Mouse (Mus musculus) thymus, postnatal 4 days (tissue): Measurements from ENCODE around the gene Nek11.

ENCODE experiments used
- DNase-seq: peaks from one replicate; pipeline ENCODE4 v3.0.0; 2021

Nek11 gene

DNA sequence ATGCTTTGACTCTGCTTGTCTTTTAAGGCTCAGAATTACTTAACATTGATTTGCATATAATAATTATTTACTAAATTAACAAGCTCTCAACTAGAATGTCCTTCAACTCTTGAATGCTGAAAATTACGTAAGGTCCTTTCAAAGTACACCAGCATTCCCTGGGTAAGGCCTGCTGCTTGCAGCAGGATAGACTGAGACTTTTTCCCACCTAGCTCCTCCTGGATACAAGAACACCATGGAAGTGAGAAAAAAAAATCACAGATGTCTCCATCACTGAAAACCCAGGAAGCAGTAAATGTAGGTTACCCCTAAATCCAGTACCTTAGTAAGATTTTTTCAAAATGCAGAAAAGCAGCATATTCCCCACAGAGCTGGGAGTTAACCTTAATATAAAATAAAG, 82.6 kb downstream of the Nek11 start:
- no peak for DNase-seq

DNA sequence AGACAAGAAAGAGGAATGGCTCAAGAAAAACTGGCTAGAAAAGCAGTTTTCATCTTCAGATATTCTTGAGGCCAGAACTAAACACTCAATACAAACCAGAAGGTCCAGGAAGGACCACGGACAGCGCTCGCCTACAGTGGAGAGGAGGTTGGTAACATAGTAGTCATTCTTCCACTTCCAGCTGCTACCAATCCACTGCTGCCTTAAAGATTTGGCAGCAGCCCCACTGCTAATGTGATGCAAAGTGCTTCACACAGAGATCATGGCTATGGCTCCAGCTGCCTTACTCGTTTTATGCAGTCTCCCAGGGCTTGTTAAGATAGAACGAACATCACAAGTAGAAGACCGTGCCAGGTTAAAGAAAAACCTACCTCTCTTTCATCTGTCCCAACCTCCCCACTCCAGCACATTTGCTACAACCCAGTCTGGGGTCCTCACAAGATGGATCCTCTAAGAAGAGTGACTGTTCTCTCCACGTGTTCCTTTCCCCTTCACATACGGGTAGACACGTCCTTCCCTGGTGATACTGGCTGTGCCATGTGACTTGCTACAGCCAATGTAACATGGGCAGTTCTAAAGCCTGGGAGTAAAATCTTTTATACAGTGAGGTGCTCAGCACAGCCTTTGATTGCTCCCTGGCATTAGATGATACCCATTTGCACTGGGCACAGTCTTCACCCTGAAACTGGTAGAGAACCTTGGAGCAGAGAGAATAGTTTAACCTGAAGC, 85.6 kb downstream of the Nek11 start:
- DNase-seq, result peak; percentile 11

- no peak for DNase-seq
These were observed 89.3 kb downstream of the Nek11 start for GRCm38 (mm10) chr9:105306042-105306441.

DNA sequence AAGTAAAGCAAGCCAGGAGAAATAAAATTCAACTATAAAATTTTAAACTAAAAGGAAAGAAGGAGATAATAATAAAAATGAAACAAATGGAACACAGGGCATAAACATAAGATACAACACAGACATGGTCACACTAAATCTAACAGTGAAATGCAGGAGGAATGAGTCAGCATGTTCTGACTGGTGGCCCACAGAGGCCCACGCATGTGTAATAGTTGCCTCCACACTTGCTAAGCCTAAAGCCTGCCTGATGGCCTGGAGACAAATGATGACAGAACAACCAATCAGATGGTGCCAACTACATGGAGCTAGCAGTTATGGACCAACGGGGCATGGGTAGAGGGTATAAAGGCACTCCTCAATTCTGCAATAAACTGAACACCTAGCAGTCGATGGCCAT, 93.1 kb downstream of the Nek11 start:
- no peak for DNase-seq

- DNase-seq, result no peak
These were observed 93.9 kb downstream of the Nek11 start for GRCm38 (mm10) chr9:105301396-105301795.

GRCm38 (mm10) chr9:105300738-105301325, 94.5 kb downstream of the Nek11 start:
- no peak for DNase-seq

- DNase-seq, result no peak
These were observed 110.7 kb downstream of the Nek11 start for GRCm38 (mm10) chr9:105284670-105285069.

DNA sequence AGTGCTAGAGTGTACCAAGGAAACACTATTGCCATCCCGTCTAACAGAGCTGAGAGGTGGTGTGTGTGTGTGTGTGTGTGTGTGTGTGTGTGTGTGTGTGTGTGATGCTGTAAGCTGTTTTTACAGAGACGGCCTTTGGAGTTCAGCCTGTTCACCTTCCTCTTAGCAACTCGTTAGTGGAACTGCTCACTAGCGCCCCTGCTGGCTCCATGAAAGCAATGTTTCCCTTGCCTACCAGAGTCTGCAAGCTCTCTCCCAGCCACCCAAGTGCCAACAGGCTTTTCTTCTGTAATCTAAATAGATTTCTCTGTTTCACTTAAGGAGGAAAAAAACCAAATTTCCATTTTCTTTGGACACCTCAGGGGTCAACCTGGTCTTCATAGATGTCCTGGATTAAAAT, 112.6 kb downstream of the Nek11 start:
- DNase-seq, result peak; percentile 62

- DNase-seq, result no peak
These were observed 120.4 kb downstream of the Nek11 start for GRCm38 (mm10) chr9:105274925-105275324.

DNA sequence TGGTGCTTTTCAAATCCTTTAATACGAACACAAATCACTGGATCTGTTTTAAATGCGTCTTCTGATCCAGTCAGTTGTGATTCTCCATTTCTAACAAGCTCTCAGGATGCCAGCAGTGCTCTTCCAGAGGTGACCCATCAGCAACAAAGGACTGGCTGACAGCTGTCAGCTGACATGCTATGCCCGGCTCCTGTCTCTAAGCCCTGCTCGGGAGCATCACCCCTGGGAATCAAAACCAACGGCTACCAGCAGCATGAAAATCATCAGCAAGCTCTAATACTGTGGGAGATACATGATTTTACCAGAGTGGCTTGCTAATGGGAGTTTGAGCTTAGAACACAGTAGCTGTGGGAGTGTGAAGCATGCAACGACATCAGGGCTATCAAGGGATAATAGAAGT, 121.0 kb downstream of the Nek11 start:
- DNase-seq, result no peak

GRCm38 (mm10) chr9:105272241-105272640, 123.1 kb downstream of the Nek11 start:
- peak; percentile 61 for DNase-seq

GRCm38 (mm10) chr9:105263140-105263539, 132.2 kb downstream of the Nek11 start:
- no peak for DNase-seq

DNA sequence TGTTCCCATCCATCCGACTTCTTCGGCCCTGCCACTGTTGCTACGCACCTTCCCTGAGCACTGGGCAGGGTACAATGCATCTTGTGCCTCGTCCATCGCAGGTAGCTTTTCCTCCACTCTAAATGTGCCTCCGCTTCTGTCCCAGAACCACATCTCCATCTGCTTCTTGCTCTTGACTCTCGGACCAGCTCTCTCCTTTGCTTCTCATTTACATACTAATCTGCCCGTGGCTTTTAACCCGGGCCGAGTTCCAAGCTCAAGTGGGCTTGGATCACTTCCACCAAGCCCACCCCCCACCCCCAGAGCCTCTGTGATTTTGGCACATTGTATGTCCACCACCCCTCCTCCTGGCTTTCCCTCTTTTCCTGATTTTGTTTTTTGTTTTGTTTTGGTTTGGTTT, 137.7 kb downstream of the Nek11 start:
- no peak for DNase-seq

DNA sequence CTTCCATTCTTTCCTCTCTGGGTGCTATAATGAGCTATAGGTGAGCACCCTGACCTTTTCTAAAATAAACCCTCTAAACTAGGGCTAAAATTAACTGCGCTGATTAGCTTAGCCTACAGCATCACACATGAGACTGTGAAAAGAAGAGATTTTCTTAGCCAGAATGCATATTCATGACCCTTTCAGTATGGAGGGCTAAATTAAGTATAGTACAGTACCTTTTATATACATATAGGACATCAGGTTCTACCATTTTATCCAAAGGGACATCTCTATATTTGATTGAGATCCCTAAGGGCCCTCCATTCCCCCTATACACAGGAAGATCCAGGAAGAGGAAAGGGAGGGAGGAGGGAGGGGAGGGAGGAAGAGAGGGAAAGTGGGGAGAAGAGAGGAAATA, 141.2 kb downstream of the Nek11 start:
- DNase-seq, result no peak

DNA sequence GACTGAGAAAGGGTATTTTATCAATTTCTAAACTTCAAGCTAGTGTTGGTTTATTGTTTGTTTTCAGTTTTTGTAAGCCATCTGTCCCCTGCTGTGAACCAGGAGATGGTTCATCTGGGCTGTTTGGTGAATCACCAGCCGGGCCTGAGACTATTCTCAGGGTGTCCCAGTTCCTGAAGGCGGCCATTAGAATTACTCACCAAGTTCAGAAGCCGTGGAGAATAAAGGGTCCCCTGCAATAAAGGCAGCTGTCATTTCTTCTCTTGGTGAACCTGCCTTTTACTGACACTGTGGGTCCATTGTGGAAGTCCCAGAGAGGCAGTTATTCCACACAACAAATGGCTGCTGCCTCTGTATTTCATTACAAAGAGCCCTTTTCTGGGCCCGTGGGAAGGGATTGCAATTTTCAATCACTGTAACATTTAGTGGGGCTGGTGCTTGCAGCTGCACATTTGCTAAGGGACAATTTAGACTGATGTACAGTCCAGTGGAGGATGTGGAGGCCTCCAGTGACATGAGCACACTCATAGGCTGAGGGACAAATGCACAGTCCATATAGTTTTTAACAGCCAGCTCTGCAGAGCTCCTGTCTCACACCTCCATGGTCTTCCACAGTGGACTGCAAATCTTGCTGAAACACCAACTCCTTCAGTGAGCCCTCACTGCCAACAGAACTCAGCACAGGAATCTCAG, 142.8 kb downstream of the Nek11 start:
- DNase-seq, result no peak

GRCm38 (mm10) chr9:105251256-105251655, 144.1 kb downstream of the Nek11 start:
- DNase-seq, result no peak

GRCm38 (mm10) chr9:105244024-105244423, 151.3 kb downstream of the Nek11 start:
- peak; percentile 37 for DNase-seq

DNA sequence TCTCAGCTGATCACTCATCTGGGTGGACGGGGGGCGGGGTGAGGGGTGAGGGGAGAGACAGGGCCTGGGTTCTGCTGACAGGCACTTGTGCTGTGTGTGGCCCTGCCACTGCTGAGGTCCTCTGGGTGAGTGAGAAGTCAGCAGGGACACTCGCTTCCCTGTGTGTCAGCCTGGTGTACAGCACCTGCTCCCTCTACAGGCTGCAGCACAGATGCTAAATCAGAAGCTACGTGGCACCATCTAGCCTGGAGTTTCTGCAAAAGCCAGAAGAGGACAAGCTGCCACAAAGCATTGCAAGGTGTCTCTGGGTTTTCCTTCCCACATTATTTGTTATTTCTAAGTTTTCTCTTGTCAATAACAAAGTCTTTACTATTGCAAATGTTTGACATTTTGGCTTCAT, 180.9 kb downstream of the Nek11 start:
- DNase-seq, result peak; percentile 11

DNA sequence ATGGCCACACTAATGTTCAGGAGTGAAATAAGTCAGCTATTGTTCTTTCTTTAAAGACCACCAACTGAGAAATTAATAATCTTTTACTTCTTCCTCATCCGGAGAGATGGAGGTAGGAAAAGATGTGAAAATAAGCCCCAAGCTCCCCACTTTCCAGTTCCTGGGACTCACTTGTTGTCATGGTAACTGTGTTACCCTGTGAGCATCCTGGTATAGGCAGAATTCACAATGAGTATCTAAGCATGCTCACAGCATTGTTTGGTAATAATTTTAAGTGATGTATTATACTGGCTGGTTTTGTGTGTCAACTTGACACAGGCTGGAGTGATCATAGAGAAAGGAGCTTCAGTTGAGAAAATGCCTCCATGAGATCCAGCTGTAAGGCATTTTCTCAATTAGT, 195.0 kb downstream of the Nek11 start:
- no peak for DNase-seq

- DNase-seq, result no peak
These were observed 208.6 kb downstream of the Nek11 start for GRCm38 (mm10) chr9:105186725-105187124.

- DNase-seq, result no peak
These were observed 212.9 kb downstream of the Nek11 start for GRCm38 (mm10) chr9:105182392-105182791.

DNA sequence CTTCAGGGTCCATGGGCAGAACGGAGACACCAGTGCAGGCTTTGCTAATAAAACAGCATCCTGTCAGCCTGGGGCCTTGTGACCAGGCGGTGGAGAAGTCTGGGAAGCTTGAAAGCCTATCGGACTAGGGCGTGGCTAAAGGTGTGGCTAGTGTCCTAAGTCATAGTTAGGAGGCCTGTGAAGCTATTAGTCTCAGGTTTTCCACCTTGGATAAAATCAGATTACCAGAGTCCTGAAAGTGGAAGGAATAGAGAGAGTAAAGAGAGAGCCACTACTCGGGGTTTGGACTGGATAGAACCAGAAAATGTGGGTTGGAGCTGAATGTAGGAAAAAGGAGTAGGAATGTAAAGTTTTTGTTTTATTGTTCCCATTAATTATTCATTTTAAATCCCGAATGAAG, 250.3 kb downstream of the Nek11 start, which contains the start of gene 1700080E11Rik:
1700080E11Rik (minus strand) TSS at position 101 of the 400 bp plus-strand sequence.
- DNase-seq, result no peak

DNA sequence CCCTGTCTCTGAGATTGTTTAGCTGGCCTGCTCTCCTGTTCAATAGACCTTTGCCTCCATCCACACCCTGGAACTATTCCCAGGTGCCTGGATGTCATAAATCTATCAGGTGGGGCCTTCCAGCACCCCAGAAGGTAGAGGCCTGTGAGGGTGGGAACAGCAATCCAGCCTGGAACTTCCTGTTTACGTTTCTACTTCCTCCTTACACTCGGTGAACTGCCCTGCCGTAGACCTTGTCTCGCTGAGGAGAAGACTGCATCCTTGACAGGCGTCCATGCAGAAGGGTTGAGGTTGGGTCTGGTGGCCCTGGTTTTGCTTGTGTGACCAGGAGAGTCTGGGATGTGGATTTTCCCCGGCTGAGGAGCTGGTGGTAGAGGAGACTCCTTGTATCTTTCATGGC, 256.1 kb downstream of the Nek11 start:
- DNase-seq, result no peak

DNA sequence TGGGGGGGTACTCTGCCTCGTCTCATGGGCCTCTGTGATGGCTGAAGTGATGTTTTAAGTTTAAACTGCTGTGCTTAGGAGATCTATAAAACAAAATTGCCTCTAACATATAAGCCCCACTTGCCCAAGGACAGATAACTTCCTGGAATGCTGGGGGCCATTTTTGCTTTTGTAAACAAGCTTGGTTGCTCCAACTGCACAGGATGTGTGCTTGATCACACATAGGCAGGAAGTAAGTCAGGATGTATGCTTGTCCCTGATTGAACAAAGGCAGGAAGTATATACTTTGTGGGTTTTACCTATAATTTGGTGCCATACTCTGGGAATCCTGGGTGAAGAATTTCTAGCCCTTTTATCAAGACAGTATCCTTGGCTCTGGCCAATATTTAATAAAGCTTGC, 258.9 kb downstream of the Nek11 start:
- no peak for DNase-seq
